In the genomic region with DNA sequence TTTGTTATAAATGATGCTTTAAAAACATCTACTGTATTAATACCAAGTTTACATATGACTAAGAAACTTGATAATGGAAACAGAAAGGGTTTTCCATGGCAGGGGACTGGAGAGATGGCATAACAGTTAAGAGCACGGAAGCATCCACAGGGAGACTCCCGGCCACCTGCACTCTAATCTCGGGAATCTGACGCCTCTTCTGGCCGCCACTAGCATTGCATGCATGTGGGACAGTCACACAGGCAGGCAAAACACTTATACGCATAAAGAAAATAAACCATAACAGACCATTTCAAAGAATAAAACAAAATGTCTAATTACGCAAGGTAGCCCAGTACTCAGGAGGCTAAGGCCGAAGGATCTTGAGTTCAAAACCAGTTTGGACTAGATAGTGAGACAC, we compare ENCODE assay signal across 18 mouse cellular contexts. TPM values are rescaled to one million over a fixed set of nuclear protein-coding genes. Genes with fewer than 3 reads are reported as not detected.
A peak's percentile ranks its signal among the peaks of the same experiment; 100 is the strongest.
DNase-seq lines count a peak whose midpoint lies in the region; ATAC-seq and TF ChIP-seq lines count a peak whose summit lies in the region.
"Had no signal": no experiment of that assay in that cellular context is flagged by ENCODE, and none has a peak within 500 bp of the region (broad histone marks: within the 10 kb centered on the region; RNA-seq: fewer than 3 reads in every experiment).

No protein-coding gene starts in this region.

- TF ChIP-seq CTCF in gastrocnemius, adult 2 months (IDR thresholded peaks at IDR 0.05) = peak; percentile 8; the same call in 1 of the 2 replicates
- TF ChIP-seq CTCF in liver, embryonic 14.5 days (IDR thresholded peaks at IDR 0.05; ENCODE audit: low read depth) = peak; percentile 35; the same call in 1 of the 2 replicates

- intact Hi-C loops in gastrocnemius, adult 2 months (cut with DNase I) = no loop called here

- H3K4me1 ChIP-seq in liver, embryonic 14.5 days (replicated peaks; ENCODE audit: control insufficient read depth in 2 of 2, insufficient read depth in 2 of 2, low read length in 1 of 2) = no peaks in the 10 kb centered on the region
- H3K4me1 ChIP-seq in liver, embryonic 11.5 days (replicated peaks; ENCODE audit: control insufficient read depth, insufficient read depth, low read length) = no peaks in the 10 kb centered on the region
- H3K4me1 ChIP-seq: neural tube, embryonic 13.5 days had no signal

- H3K36me3 ChIP-seq in liver, embryonic 14.5 days (replicated peaks; ENCODE audit: control insufficient read depth, insufficient read depth, low read depth) = peaks cover 49% of the 10 kb centered on the region
- H3K36me3 ChIP-seq in liver, embryonic 11.5 days (ENCODE audit: control insufficient read depth, insufficient read depth, low read length) = peaks cover 34% of the 10 kb centered on the region

- H3K27ac ChIP-seq in gastrocnemius, adult 2 months = no peak overlapping the region
- H3K27ac ChIP-seq in liver, embryonic 14.5 days = no peak overlapping the region
- H3K27ac ChIP-seq in liver, embryonic 11.5 days (ENCODE audit: low read depth, low read length) = no peak overlapping the region
- H3K27ac ChIP-seq: hindbrain, embryonic 14.5 days; neural tube, embryonic 13.5 days had no signal

- no peak for ATAC-seq in liver, embryonic 14.5 days (ENCODE audit: insufficient read depth)
- ATAC-seq in liver, embryonic 11.5 days (replicated peaks; ENCODE audit: low FRiP score) = no peak
- peak; percentile 57; the same call in 1 of the 2 replicates for ATAC-seq in megakaryocyte-erythroid progenitor cell, adult 5-6 weeks (replicated peaks; ENCODE audit: low FRiP score, low TSS enrichment, poor library complexity, severe bottlenecking)
- no peak for ATAC-seq in inflammation-experienced regulatory T-cells, adult 6 months
- ATAC-seq: forebrain, embryonic 16.5 days had no signal

- WGBS in liver, embryonic 14.5 days (ENCODE audit: insufficient replicate concordance) = 73% methylated on average over 8 of the region's 8 CpGs
- 81% methylated on average over 8 of the region's 8 CpGs for WGBS in liver, embryonic 11.5 days

- no peaks in the 10 kb centered on the region for H3K9me3 ChIP-seq in liver, embryonic 14.5 days (ENCODE audit: control insufficient read depth, low read length)
- no peaks in the 10 kb centered on the region for H3K9me3 ChIP-seq in liver, embryonic 11.5 days (ENCODE audit: control insufficient read depth, low read length)
- H3K9me3 ChIP-seq: megakaryocyte, embryonic 14.5 days; neural tube, embryonic 13.5 days had no signal

- no peaks in the 10 kb centered on the region for H3K27me3 ChIP-seq in liver, embryonic 14.5 days (ENCODE audit: control insufficient read depth, insufficient read depth, low read length)
- no peaks in the 10 kb centered on the region for H3K27me3 ChIP-seq in liver, embryonic 11.5 days (replicated peaks; ENCODE audit: control insufficient read depth, insufficient read depth, low read length)
- H3K27me3 ChIP-seq: megakaryocyte, embryonic 14.5 days; neural tube, embryonic 13.5 days had no signal

- no peak overlapping the region for H3K9ac ChIP-seq in liver, embryonic 14.5 days (replicated peaks)
- H3K9ac ChIP-seq in liver, embryonic 11.5 days (ENCODE audit: low read depth, low read length) = no peak overlapping the region
- H3K9ac ChIP-seq: hindbrain, embryonic 14.5 days; neural tube, embryonic 13.5 days had no signal

- no peak overlapping the region for H3K4me2 ChIP-seq in liver, embryonic 14.5 days (ENCODE audit: low read depth)
- no peak overlapping the region for H3K4me2 ChIP-seq in liver, embryonic 11.5 days
- H3K4me2 ChIP-seq: hindbrain, embryonic 14.5 days; neural tube, embryonic 13.5 days had no signal

- TF ChIP-seq EP300 in liver, embryonic 14.5 days (IDR thresholded peaks at IDR 0.05; ENCODE audit: low read depth) = no peak

- H3K4me3 ChIP-seq in gastrocnemius, adult 2 months = no peak overlapping the region
- H3K4me3 ChIP-seq in liver, embryonic 14.5 days (ENCODE audit: insufficient read depth in 1 of 2, low read depth in 2 of 2, low read length in 2 of 2) = no peak overlapping the region
- H3K4me3 ChIP-seq in liver, embryonic 11.5 days (ENCODE audit: low read depth, low read length) = no peak overlapping the region
- H3K4me3 ChIP-seq: megakaryocyte, embryonic 14.5 days; neural tube, embryonic 13.5 days had no signal

- DNase-seq in gastrocnemius, adult 2 months = no peak
- no peak for DNase-seq in gastrocnemius, adult 8-10 months (ENCODE audit: low spot score in 2 of 2)
- no peak for DNase-seq in liver, embryonic 14.5 days (ENCODE audit: low read depth in 3 of 3, low spot score in 3 of 3)
- DNase-seq in liver, embryonic 11.5 days (ENCODE audit: low spot score) = no peak
- peak; percentile 30 for DNase-seq in ES-CJ7 (ENCODE audit: low read depth, low spot score)
- DNase-seq: B cell, adult 2 months; cerebellum, adult 9-11 months; gastrocnemius, postnatal 14 days; kidney, adult 18-20 months; liver; lung, postnatal 10 days had no signal

RNA-seq across cellular contexts. Expression of gene Palb2, which starts 7.1 kb away (rescaled TPM):
- under 1 TPM; 0.61 to 0.66 TPM for total RNA-seq in gastrocnemius, adult 2 months (2021)
- total RNA-seq in gastrocnemius, adult 8-10 months (2022) = 1 to 10 TPM in 1 of 4 experiments, under 1 TPM in 3; 0.24 to 1.2 (median 0.42) TPM
- 8.7 and 9.4 TPM in 2 replicates for polyA plus RNA-seq in liver, embryonic 14.5 days (2012; rRNA removed)
- polyA plus RNA-seq in liver, embryonic 14.5 days (2014; fragmentation: Nextera tagmentation; extraction: Ambion mirVana) = 10.7 and 13.9 TPM in 2 replicates
- 27.8 and 28.9 TPM in 2 replicates for polyA plus RNA-seq in liver, embryonic 11.5 days (2014; fragmentation: Nextera tagmentation; extraction: Ambion mirVana)
- 37.8 and 43.2 TPM in 2 replicates for total RNA-seq in megakaryocyte-erythroid progenitor cell, adult 5-6 weeks (2014; fragmentation: Nextera tagmentation)
- total RNA-seq in megakaryocyte-erythroid progenitor cell, adult 5-6 weeks (2017) = 17.7 and 21.8 TPM in 2 replicates
- polyA plus RNA-seq in inflammation-experienced regulatory T-cells, adult 6 months (2017; shearing (Covaris generic)) = 10 to 100 TPM in 2 of 3 experiments, 1 to 10 TPM in 1; 7.0 to 14.6 (median 11.6) TPM

RNA-seq across cellular contexts. Expression of gene Dctn5, which starts 7.2 kb away (rescaled TPM):
- total RNA-seq in gastrocnemius, adult 2 months (2021) = 10 to 100 TPM; 16.4 to 21.1 TPM
- 10 to 100 TPM; 16.2 to 18.3 (median 17.6) TPM for total RNA-seq in gastrocnemius, adult 8-10 months (2022)
- polyA plus RNA-seq in liver, embryonic 14.5 days (2012; rRNA removed) = 29.6 and 32.6 TPM in 2 replicates
- 38.5 and 39.0 TPM in 2 replicates for polyA plus RNA-seq in liver, embryonic 14.5 days (2014; fragmentation: Nextera tagmentation; extraction: Ambion mirVana)
- 90.1 and 95.4 TPM in 2 replicates for polyA plus RNA-seq in liver, embryonic 11.5 days (2014; fragmentation: Nextera tagmentation; extraction: Ambion mirVana)
- total RNA-seq in megakaryocyte-erythroid progenitor cell, adult 5-6 weeks (2014; fragmentation: Nextera tagmentation) = 58.6 and 63.0 TPM in 2 replicates
- 60.1 and 69.3 TPM in 2 replicates for total RNA-seq in megakaryocyte-erythroid progenitor cell, adult 5-6 weeks (2017)
- 100 to 1,000 TPM; 109 to 137 (median 111) TPM for polyA plus RNA-seq in inflammation-experienced regulatory T-cells, adult 6 months (2017; shearing (Covaris generic))

RNA-seq across cellular contexts. Expression of gene Ndufab1, which starts 23.9 kb away (rescaled TPM):
- 100 to 1,000 TPM; 529 to 848 TPM for total RNA-seq in gastrocnemius, adult 2 months (2021)
- total RNA-seq in gastrocnemius, adult 8-10 months (2022) = 100 to 1,000 TPM; 535 to 610 (median 563) TPM
- 32.6 and 58.5 TPM in 2 replicates for polyA plus RNA-seq in liver, embryonic 14.5 days (2012; rRNA removed)
- 419 and 440 TPM in 2 replicates for polyA plus RNA-seq in liver, embryonic 14.5 days (2014; fragmentation: Nextera tagmentation; extraction: Ambion mirVana)
- polyA plus RNA-seq in liver, embryonic 11.5 days (2014; fragmentation: Nextera tagmentation; extraction: Ambion mirVana) = 811 and 834 TPM in 2 replicates
- total RNA-seq in megakaryocyte-erythroid progenitor cell, adult 5-6 weeks (2014; fragmentation: Nextera tagmentation) = 337 and 365 TPM in 2 replicates
- total RNA-seq in megakaryocyte-erythroid progenitor cell, adult 5-6 weeks (2017) = 59.5 and 174 TPM in 2 replicates
- polyA plus RNA-seq in inflammation-experienced regulatory T-cells, adult 6 months (2017; shearing (Covaris generic)) = 100 to 1,000 TPM; 134 to 182 (median 141) TPM

RNA-seq across cellular contexts. Expression of gene Plk1, which starts 33.6 kb away (rescaled TPM):
- under 1 TPM; 0.18 to 0.28 TPM for total RNA-seq in gastrocnemius, adult 2 months (2021)
- under 1 TPM in 1 of 4 experiments, not detected in 3; 0.13 TPM for total RNA-seq in gastrocnemius, adult 8-10 months (2022)
- 53.5 and 59.6 TPM in 2 replicates for polyA plus RNA-seq in liver, embryonic 14.5 days (2012; rRNA removed)
- polyA plus RNA-seq in liver, embryonic 14.5 days (2014; fragmentation: Nextera tagmentation; extraction: Ambion mirVana) = 77.0 and 87.0 TPM in 2 replicates
- polyA plus RNA-seq in liver, embryonic 11.5 days (2014; fragmentation: Nextera tagmentation; extraction: Ambion mirVana) = 177 and 180 TPM in 2 replicates
- total RNA-seq in megakaryocyte-erythroid progenitor cell, adult 5-6 weeks (2014; fragmentation: Nextera tagmentation) = 49.4 and 49.9 TPM in 2 replicates
- 43.6 and 55.5 TPM in 2 replicates for total RNA-seq in megakaryocyte-erythroid progenitor cell, adult 5-6 weeks (2017)
- polyA plus RNA-seq in inflammation-experienced regulatory T-cells, adult 6 months (2017; shearing (Covaris generic)) = 10 to 100 TPM in 1 of 3 experiments, 1 to 10 TPM in 2; 3.8 to 52.8 (median 5.5) TPM
- total RNA-seq: monocyte, adult 5-6 weeks had no signal

RNA-seq across cellular contexts. Expression of gene Ears2, which starts 58.6 kb away (rescaled TPM):
- total RNA-seq in gastrocnemius, adult 2 months (2021) = 1 to 10 TPM; 6.6 to 8.2 TPM
- total RNA-seq in gastrocnemius, adult 8-10 months (2022) = 1 to 10 TPM; 6.4 to 9.3 (median 8.0) TPM
- polyA plus RNA-seq in liver, embryonic 14.5 days (2012; rRNA removed) = 3.7 and 4.0 TPM in 2 replicates
- 6.9 and 7.9 TPM in 2 replicates for polyA plus RNA-seq in liver, embryonic 14.5 days (2014; fragmentation: Nextera tagmentation; extraction: Ambion mirVana)
- 16.1 and 18.0 TPM in 2 replicates for polyA plus RNA-seq in liver, embryonic 11.5 days (2014; fragmentation: Nextera tagmentation; extraction: Ambion mirVana)
- 10.0 and 10.3 TPM in 2 replicates for total RNA-seq in megakaryocyte-erythroid progenitor cell, adult 5-6 weeks (2014; fragmentation: Nextera tagmentation)
- 7.1 and 8.9 TPM in 2 replicates for total RNA-seq in megakaryocyte-erythroid progenitor cell, adult 5-6 weeks (2017)
- 1 to 10 TPM; 2.4 to 7.1 (median 4.9) TPM for polyA plus RNA-seq in inflammation-experienced regulatory T-cells, adult 6 months (2017; shearing (Covaris generic))

Comparison
In these comparisons a context has a peak if more than half of its experiments do, and no peak if none do; other contexts are left out.
1. RNA of gene Palb2, which starts 7.1 kb away (total RNA-seq): 17.7 to 43.2 TPM in megakaryocyte-erythroid progenitor cell, adult 5-6 weeks; 0.61 to 0.66 TPM in gastrocnemius, adult 2 months and 0.24 to 1.2 TPM in gastrocnemius, adult 8-10 months; every median in the first group is over 4 times any median in the second.